8 mouse cellular contexts compared by ENCODE assay signal in the genomic region with DNA sequence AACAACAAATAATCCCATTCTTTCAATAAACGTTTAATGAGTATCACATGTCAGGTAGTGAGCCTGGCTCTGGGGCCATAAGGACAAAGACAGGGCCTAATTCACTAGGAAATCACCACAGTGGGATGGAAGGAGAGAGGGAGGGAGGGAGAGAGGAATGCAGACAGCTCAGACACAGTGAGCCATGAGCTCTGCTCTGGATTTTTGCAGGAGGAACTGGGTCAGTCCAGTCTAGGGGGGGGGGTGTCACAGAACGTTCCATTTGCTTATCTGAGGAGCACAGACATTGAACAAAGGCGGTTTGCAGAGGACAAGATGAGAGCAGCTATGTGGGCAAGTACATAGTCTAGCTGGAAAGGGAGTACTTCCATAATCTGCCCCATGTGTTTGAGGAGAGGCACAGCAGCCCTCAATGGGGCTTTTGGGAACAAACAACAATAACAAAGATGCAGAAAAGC. TPM values are rescaled to one million over a fixed set of nuclear protein-coding genes. Genes with fewer than 3 reads are reported as not detected.
DNase-seq lines count a peak whose midpoint lies in the region; ATAC-seq and TF ChIP-seq lines count a peak whose summit lies in the region.

No protein-coding gene starts in this region.

- H3K4me1 ChIP-seq in kidney, postnatal 0 days (replicated peaks; ENCODE audit: insufficient read depth, low read length), result no peaks in the 10 kb centered on the region
- no peaks in the 10 kb centered on the region for H3K4me1 ChIP-seq in kidney, embryonic 14.5 days (ENCODE audit: control insufficient read depth, insufficient read depth, low read length)
- H3K4me1 ChIP-seq in hindbrain, embryonic 11.5 days (replicated peaks; ENCODE audit: control insufficient read depth, insufficient read depth, low read length), result no peaks in the 10 kb centered on the region; the same call in 1 of the 2 replicates
- H3K4me1 ChIP-seq in midbrain, embryonic 13.5 days (replicated peaks), result peaks cover 22% of the 10 kb centered on the region

- no peaks in the 10 kb centered on the region for H3K9me3 ChIP-seq in kidney, postnatal 0 days (replicated peaks; ENCODE audit: low read length)
- no peaks in the 10 kb centered on the region for H3K9me3 ChIP-seq in kidney, embryonic 14.5 days (ENCODE audit: control insufficient read depth, low read length)
- H3K9me3 ChIP-seq in hindbrain, embryonic 11.5 days (ENCODE audit: control insufficient read depth, low read length), result no peaks in the 10 kb centered on the region
- H3K9me3 ChIP-seq in midbrain, embryonic 13.5 days, result no peaks in the 10 kb centered on the region

- peak; percentile 29 for DNase-seq in kidney, postnatal 0 days (ENCODE audit: low spot score)
- DNase-seq in embryo, embryonic 10.5 days (ENCODE audit: low spot score), result peak; percentile 71
- peak; percentile 49 for DNase-seq in hindbrain, embryonic 11.5 days (ENCODE audit: low spot score)
- DNase-seq in layer of hippocampus, adult 9-11 months, result no peak
- no peak for DNase-seq in gastrocnemius, postnatal 4 days (ENCODE audit: low spot score in 2 of 2)
- no peak for DNase-seq in thymus, postnatal 0 days (ENCODE audit: low spot score)

- no peak overlapping the region for H3K4me3 ChIP-seq in kidney, postnatal 0 days (replicated peaks; ENCODE audit: low read depth, low read length)
- H3K4me3 ChIP-seq in kidney, embryonic 14.5 days (ENCODE audit: low read length), result no peak overlapping the region
- H3K4me3 ChIP-seq in hindbrain, embryonic 11.5 days (ENCODE audit: low read depth, low read length), result no peak overlapping the region
- no peak overlapping the region for H3K4me3 ChIP-seq in midbrain, embryonic 13.5 days (replicated peaks)

- WGBS in kidney, postnatal 0 days, result 25% methylated on average over 3 of the region's 3 CpGs
- WGBS in kidney, embryonic 14.5 days, result 32% methylated on average over 3 of the region's 3 CpGs
- WGBS in hindbrain, embryonic 11.5 days, result 29% methylated on average over 3 of the region's 3 CpGs
- WGBS in midbrain, embryonic 13.5 days, result 20% methylated on average over 3 of the region's 3 CpGs

- no peak for ATAC-seq in kidney, postnatal 0 days (replicated peaks; ENCODE audit: low FRiP score, low read depth)
- ATAC-seq in kidney, embryonic 14.5 days (ENCODE audit: low FRiP score, low TSS enrichment), result no peak
- ATAC-seq in hindbrain, embryonic 11.5 days (ENCODE audit: low FRiP score), result peak; percentile 57
- ATAC-seq in midbrain, embryonic 13.5 days, result peak; percentile 74

- H3K9ac ChIP-seq in kidney, postnatal 0 days (ENCODE audit: low read depth, low read length), result no peak overlapping the region
- H3K9ac ChIP-seq in kidney, embryonic 14.5 days (ENCODE audit: low read depth, low read length), result no peak overlapping the region
- no peak overlapping the region; the same call in 1 of the 2 replicates for H3K9ac ChIP-seq in hindbrain, embryonic 11.5 days (ENCODE audit: low read depth, low read length)
- no peak overlapping the region for H3K9ac ChIP-seq in midbrain, embryonic 13.5 days (replicated peaks)

- no peak overlapping the region for H3K27ac ChIP-seq in kidney, postnatal 0 days
- H3K27ac ChIP-seq in kidney, embryonic 14.5 days (ENCODE audit: low read depth, low read length), result no peak overlapping the region
- H3K27ac ChIP-seq in hindbrain, embryonic 11.5 days (ENCODE audit: low read depth, low read length), result no peak overlapping the region
- H3K27ac ChIP-seq in midbrain, embryonic 13.5 days, result peak overlapping the region; percentile 58

- no peaks in the 10 kb centered on the region for H3K36me3 ChIP-seq in kidney, postnatal 0 days (ENCODE audit: insufficient read depth, low read length)
- no peaks in the 10 kb centered on the region for H3K36me3 ChIP-seq in kidney, embryonic 14.5 days (ENCODE audit: control insufficient read depth, insufficient read depth, low read length)
- no peaks in the 10 kb centered on the region for H3K36me3 ChIP-seq in hindbrain, embryonic 11.5 days (ENCODE audit: control insufficient read depth, insufficient read depth, low read length)
- no peaks in the 10 kb centered on the region for H3K36me3 ChIP-seq in midbrain, embryonic 13.5 days

- H3K4me2 ChIP-seq in kidney, postnatal 0 days (ENCODE audit: low read length), result no peak overlapping the region
- H3K4me2 ChIP-seq in kidney, embryonic 14.5 days (replicated peaks; ENCODE audit: low read depth, low read length), result no peak overlapping the region
- no peak overlapping the region for H3K4me2 ChIP-seq in hindbrain, embryonic 11.5 days (replicated peaks; ENCODE audit: low read depth, low read length)
- no peak overlapping the region for H3K4me2 ChIP-seq in midbrain, embryonic 13.5 days (replicated peaks)

- no peaks in the 10 kb centered on the region for H3K27me3 ChIP-seq in kidney, postnatal 0 days (ENCODE audit: insufficient read depth, low read length)
- no peaks in the 10 kb centered on the region for H3K27me3 ChIP-seq in kidney, embryonic 14.5 days (ENCODE audit: control insufficient read depth, insufficient read depth, low read length)
- H3K27me3 ChIP-seq in hindbrain, embryonic 11.5 days (ENCODE audit: control insufficient read depth, insufficient read depth, low read length), result no peaks in the 10 kb centered on the region
- H3K27me3 ChIP-seq in midbrain, embryonic 13.5 days, result no peaks in the 10 kb centered on the region

- TF ChIP-seq CTCF in kidney, postnatal 0 days (IDR thresholded peaks at IDR 0.05; ENCODE audit: low read depth), result no peak

RNA-seq across cellular contexts. Expression of gene Fam122a, which starts 24.7 kb away (rescaled TPM):
- 63.8 and 65.6 TPM in 2 replicates for polyA plus RNA-seq in kidney, postnatal 0 days (2015; fragmentation: Nextera tagmentation; extraction: Ambion mirVana)
- 52.9 and 54.6 TPM in 2 replicates for polyA plus RNA-seq in kidney, embryonic 14.5 days (2014; fragmentation: Nextera tagmentation; extraction: Ambion mirVana)
- 49.8 and 64.2 TPM in 2 replicates for polyA plus RNA-seq in hindbrain, embryonic 11.5 days (2014; fragmentation: Nextera tagmentation; extraction: Ambion mirVana)
- 52.7 and 54.5 TPM in 2 replicates for polyA plus RNA-seq in midbrain, embryonic 13.5 days (2015; fragmentation: Nextera tagmentation; extraction: Ambion mirVana)
- total RNA-seq in gastrocnemius, postnatal 4 days (2021), result 10 to 100 TPM; 28.9 to 34.9 TPM
- polyA plus RNA-seq in thymus, postnatal 0 days (2015; fragmentation: Nextera tagmentation; extraction: Ambion mirVana), result 56.2 and 63.9 TPM in 2 replicates

Comparison
In these comparisons a context has a peak if more than half of its experiments do, and no peak if none do; other contexts are left out.
1. ATAC-seq: peak in hindbrain, embryonic 11.5 days (single experiment) and midbrain, embryonic 13.5 days (single experiment); none in kidney, postnatal 0 days (single experiment) and kidney, embryonic 14.5 days (single experiment).
2. DNase-seq: peak in kidney, postnatal 0 days (single experiment), embryo, embryonic 10.5 days (single experiment) and hindbrain, embryonic 11.5 days (single experiment); none in layer of hippocampus, adult 9-11 months (single experiment), gastrocnemius, postnatal 4 days (0 of 2) and thymus, postnatal 0 days (single experiment).